Mouse (Mus musculus) spleen, adult 2 months (tissue): Measurements from ENCODE around the gene Capsl.

Experiments used
- CTCF ChIP-seq: fragments of 200-500 bp; IDR thresholded peaks from 2 replicates; pipeline ENCODE4 v1.5.1; 2011; ENCODE audit warnings: mild to moderate bottlenecking, inconsistent platforms; ENCODE audit not compliant: insufficient read depth, insufficient read length, insufficient replicate concordance; ENCODE audit errors: extremely low read depth
- POLR2A ChIP-seq: fragments of 200-500 bp; IDR thresholded peaks from 2 replicates; pipeline ENCODE4 v1.6.1; 2011; ENCODE audit warnings: low read depth, low read length, inconsistent platforms

- TF ChIP-seq CTCF (no peak), POLR2A (no peak)
Observed at GRCm38 (mm10) chr15:9427849-9428248, 8.0 kb upstream of the Capsl start.
